Mouse (Mus musculus): Measurements from ENCODE around the gene Grap. TPM values are rescaled to one million over a fixed set of nuclear protein-coding genes. Genes with fewer than 3 reads are reported as not detected.
"Not testable (repeated sequence)": the region's sequence is repeated elsewhere in the genome, so short reads cannot be mapped to it uniquely, and the experiment has no call there.

Grap gene
- polyA plus RNA-seq, 1 experiment from 2014 or later, result 6.8 TPM

- H3K27ac ChIP-seq (replicated peaks; ENCODE audit: low read depth, low read length); H3K4me3 ChIP-seq (replicated peaks; ENCODE audit: low read depth, low read length); H3K9ac ChIP-seq (replicated peaks; ENCODE audit: low read length); H3K27me3 ChIP-seq (ENCODE audit: control insufficient read depth, insufficient read depth, low read length); H3K36me3 ChIP-seq (ENCODE audit: control insufficient read depth, insufficient read depth, low read length); H3K4me1 ChIP-seq (ENCODE audit: control insufficient read depth, insufficient read depth, low read length); DNase-seq; H3K9me3 ChIP-seq (ENCODE audit: control insufficient read depth, low read length); ATAC-seq (ENCODE audit: low FRiP score, low TSS enrichment); H3K4me2 ChIP-seq (ENCODE audit: low read length): not testable (repeated sequence)
- WGBS, result 91% methylated on average over 3 of the region's 4 CpGs
Observed at GRCm38 (mm10) chr11:61636309-61636708, 16.8 kb upstream of the Grap start.

- H3K27me3 ChIP-seq (ENCODE audit: control insufficient read depth, insufficient read depth, low read length), result no peaks in the 10 kb centered on the region
- no peaks in the 10 kb centered on the region for H3K4me1 ChIP-seq (ENCODE audit: control insufficient read depth, insufficient read depth, low read length)
- ATAC-seq (ENCODE audit: low FRiP score, low TSS enrichment) (no peak), DNase-seq (no peak)
- no peak overlapping the region for H3K9ac ChIP-seq (replicated peaks; ENCODE audit: low read length)
- no peak overlapping the region for H3K27ac ChIP-seq (replicated peaks; ENCODE audit: low read depth, low read length)
- 52% methylated on average over 1 of the region's 1 CpGs for whole genome bisulfite sequencing
- no peaks in the 10 kb centered on the region for H3K9me3 ChIP-seq (ENCODE audit: control insufficient read depth, low read length)
- no peaks in the 10 kb centered on the region for H3K36me3 ChIP-seq (ENCODE audit: control insufficient read depth, insufficient read depth, low read length)
- no peak overlapping the region for H3K4me3 ChIP-seq (replicated peaks; ENCODE audit: low read depth, low read length)
- no peak overlapping the region for H3K4me2 ChIP-seq (ENCODE audit: low read length)
Observed at GRCm38 (mm10) chr11:61637413-61637812, 15.7 kb upstream of the Grap start.

- H3K4me1 ChIP-seq (ENCODE audit: control insufficient read depth, insufficient read depth, low read length), result no peaks in the 10 kb centered on the region
- no peak overlapping the region for H3K9ac ChIP-seq (replicated peaks; ENCODE audit: low read length)
- ATAC-seq (ENCODE audit: low FRiP score, low TSS enrichment) (no peak), DNase-seq (no peak)
- H3K9me3 ChIP-seq (ENCODE audit: control insufficient read depth, low read length), result no peaks in the 10 kb centered on the region
- H3K4me3 ChIP-seq (replicated peaks; ENCODE audit: low read depth, low read length), result no peak overlapping the region
- H3K36me3 ChIP-seq (ENCODE audit: control insufficient read depth, insufficient read depth, low read length), result no peaks in the 10 kb centered on the region
- H3K4me2 ChIP-seq (ENCODE audit: low read length), result no peak overlapping the region
- 89% methylated on average over 3 of the region's 3 CpGs for WGBS
- no peak overlapping the region for H3K27ac ChIP-seq (replicated peaks; ENCODE audit: low read depth, low read length)
- no peaks in the 10 kb centered on the region for H3K27me3 ChIP-seq (ENCODE audit: control insufficient read depth, insufficient read depth, low read length)
Observed at GRCm38 (mm10) chr11:61637856-61638255, 15.2 kb upstream of the Grap start.

- H3K27me3 ChIP-seq (ENCODE audit: control insufficient read depth, insufficient read depth, low read length), result no peaks in the 10 kb centered on the region
- no peak overlapping the region for H3K27ac ChIP-seq (replicated peaks; ENCODE audit: low read depth, low read length)
- H3K4me1 ChIP-seq (ENCODE audit: control insufficient read depth, insufficient read depth, low read length), result no peaks in the 10 kb centered on the region
- DNase-seq (no peak), ATAC-seq (ENCODE audit: low FRiP score, low TSS enrichment) (no peak)
- no peaks in the 10 kb centered on the region for H3K9me3 ChIP-seq (ENCODE audit: control insufficient read depth, low read length)
- H3K4me2 ChIP-seq (ENCODE audit: low read length), result no peak overlapping the region
- no peak overlapping the region for H3K4me3 ChIP-seq (replicated peaks; ENCODE audit: low read depth, low read length)
- no peak overlapping the region for H3K9ac ChIP-seq (replicated peaks; ENCODE audit: low read length)
- H3K36me3 ChIP-seq (ENCODE audit: control insufficient read depth, insufficient read depth, low read length), result no peaks in the 10 kb centered on the region
- 83% methylated on average over 12 of the region's 12 CpGs for WGBS
Observed at GRCm38 (mm10) chr11:61638764-61639536, 14.1 kb upstream of the Grap start.

- H3K4me1 ChIP-seq (ENCODE audit: control insufficient read depth, insufficient read depth, low read length), result no peaks in the 10 kb centered on the region
- no peak overlapping the region for H3K9ac ChIP-seq (replicated peaks; ENCODE audit: low read length)
- H3K4me3 ChIP-seq (replicated peaks; ENCODE audit: low read depth, low read length), result no peak overlapping the region
- no peak for DNase-seq
- no peaks in the 10 kb centered on the region for H3K27me3 ChIP-seq (ENCODE audit: control insufficient read depth, insufficient read depth, low read length)
- ATAC-seq (ENCODE audit: low FRiP score, low TSS enrichment), result no peak
- no peaks in the 10 kb centered on the region for H3K9me3 ChIP-seq (ENCODE audit: control insufficient read depth, low read length)
- no peak overlapping the region for H3K27ac ChIP-seq (replicated peaks; ENCODE audit: low read depth, low read length)
- 94% methylated on average over 6 of the region's 6 CpGs for WGBS
- H3K36me3 ChIP-seq (ENCODE audit: control insufficient read depth, insufficient read depth, low read length), result no peaks in the 10 kb centered on the region
- no peak overlapping the region for H3K4me2 ChIP-seq (ENCODE audit: low read length)
Observed at GRCm38 (mm10) chr11:61639601-61640177, 13.4 kb upstream of the Grap start.

- H3K36me3 ChIP-seq (ENCODE audit: control insufficient read depth, insufficient read depth, low read length); H3K4me1 ChIP-seq (ENCODE audit: control insufficient read depth, insufficient read depth, low read length); H3K9me3 ChIP-seq (ENCODE audit: control insufficient read depth, low read length); H3K4me2 ChIP-seq (ENCODE audit: low read length); H3K27me3 ChIP-seq (ENCODE audit: control insufficient read depth, insufficient read depth, low read length); DNase-seq; H3K9ac ChIP-seq (replicated peaks; ENCODE audit: low read length); H3K27ac ChIP-seq (replicated peaks; ENCODE audit: low read depth, low read length); ATAC-seq (ENCODE audit: low FRiP score, low TSS enrichment); H3K4me3 ChIP-seq (replicated peaks; ENCODE audit: low read depth, low read length): not testable (repeated sequence)
- 85% methylated on average over 9 of the region's 9 CpGs for WGBS
Observed at GRCm38 (mm10) chr11:61640585-61640984, 12.5 kb upstream of the Grap start.

- Histone ChIP-seq H3K36me3 (ENCODE audit: control insufficient read depth, insufficient read depth, low read length) (no peaks in the 10 kb centered on the region), H3K4me1 (ENCODE audit: control insufficient read depth, insufficient read depth, low read length) (no peaks in the 10 kb centered on the region), H3K27ac (replicated peaks; ENCODE audit: low read depth, low read length) (no peak overlapping the region), H3K27me3 (ENCODE audit: control insufficient read depth, insufficient read depth, low read length) (no peaks in the 10 kb centered on the region), H3K4me3 (replicated peaks; ENCODE audit: low read depth, low read length) (no peak overlapping the region), H3K9me3 (ENCODE audit: control insufficient read depth, low read length) (no peaks in the 10 kb centered on the region), H3K4me2 (ENCODE audit: low read length) (no peak overlapping the region), H3K9ac (replicated peaks; ENCODE audit: low read length) (no peak overlapping the region)
- ATAC-seq (ENCODE audit: low FRiP score, low TSS enrichment) (no peak), DNase-seq (no peak)
- 89% methylated on average over 7 of the region's 7 CpGs for WGBS
Observed at GRCm38 (mm10) chr11:61642106-61642505, 11.0 kb upstream of the Grap start.

- H3K9ac ChIP-seq (replicated peaks; ENCODE audit: low read length), result no peak overlapping the region
- H3K4me2 ChIP-seq (ENCODE audit: low read length), result no peak overlapping the region
- DNase-seq, result no peak
- H3K9me3 ChIP-seq (ENCODE audit: control insufficient read depth, low read length), result no peaks in the 10 kb centered on the region
- no peaks in the 10 kb centered on the region for H3K27me3 ChIP-seq (ENCODE audit: control insufficient read depth, insufficient read depth, low read length)
- 87% methylated on average over 5 of the region's 5 CpGs for WGBS
- H3K27ac ChIP-seq (replicated peaks; ENCODE audit: low read depth, low read length), result no peak overlapping the region
- H3K36me3 ChIP-seq (ENCODE audit: control insufficient read depth, insufficient read depth, low read length), result no peaks in the 10 kb centered on the region
- no peak overlapping the region for H3K4me3 ChIP-seq (replicated peaks; ENCODE audit: low read depth, low read length)
- ATAC-seq (ENCODE audit: low FRiP score, low TSS enrichment), result no peak
- no peaks in the 10 kb centered on the region for H3K4me1 ChIP-seq (ENCODE audit: control insufficient read depth, insufficient read depth, low read length)
Observed at GRCm38 (mm10) chr11:61643184-61643961, 9.7 kb upstream of the Grap start.

All from midbrain, embryonic 14.5 days (tissue).